Mouse (Mus musculus): ENCODE results near the gene Ngef. TPM values are rescaled to one million over a fixed set of nuclear protein-coding genes. Genes with fewer than 3 reads are reported as not detected.

Gene Ngef
- polyA plus RNA-seq (2012; rRNA removed): 38.1 and 39.3 TPM in 2 replicates

DNA sequence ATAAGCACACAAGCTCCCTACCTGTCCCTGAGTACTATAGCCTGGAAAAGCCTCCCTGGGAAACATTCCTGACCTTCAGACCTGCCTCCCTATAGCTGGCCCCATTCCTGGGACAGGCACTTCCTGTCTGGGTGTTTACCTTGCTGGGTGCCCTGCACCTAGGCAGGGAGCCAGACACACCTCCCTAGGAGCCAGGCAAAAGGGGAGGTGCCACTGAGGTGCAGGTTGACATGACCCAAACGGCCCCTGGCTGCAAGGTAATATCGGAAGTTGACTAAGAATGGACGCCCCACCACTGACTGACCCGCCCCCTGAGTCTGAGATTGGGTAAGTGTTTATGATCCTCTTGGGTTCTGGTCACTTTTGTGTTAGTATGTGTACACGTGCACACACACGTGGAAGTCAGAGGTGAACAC lies at the start of gene Ngef:
Ngef (minus strand) TSS at position 71 of the 416 bp plus-strand sequence.
- no peaks in the 10 kb centered on the region for H3K36me3 ChIP-seq (ENCODE audit: control insufficient read depth, insufficient read depth, low read length)
- H3K4me1 ChIP-seq (ENCODE audit: control insufficient read depth, insufficient read depth, low read length): peaks cover 13% of the 10 kb centered on the region
- H3K27me3 ChIP-seq (replicated peaks; ENCODE audit: control insufficient read depth, insufficient read depth, low read length): no peaks in the 10 kb centered on the region
- DNase-seq: peak; percentile 97
- TF ChIP-seq CTCF (conservative IDR thresholded peaks at IDR 0.05; ENCODE audit: insufficient read depth, insufficient read length, low read depth, low read length): no peak
- TF ChIP-seq POLR2A (IDR thresholded peaks at IDR 0.05; ENCODE audit: low read depth, low read length): no peak
- H3K4me3 ChIP-seq (ENCODE audit: insufficient read depth, low read depth, low read length): peak within 1 kb of the TSS; percentile 56
- peak within 1 kb of the TSS; percentile 99 for H3K27ac ChIP-seq (ENCODE audit: insufficient read depth, low read depth, low read length)
- WGBS: 32% methylated on average over 6 of the region's 6 CpGs

DNA sequence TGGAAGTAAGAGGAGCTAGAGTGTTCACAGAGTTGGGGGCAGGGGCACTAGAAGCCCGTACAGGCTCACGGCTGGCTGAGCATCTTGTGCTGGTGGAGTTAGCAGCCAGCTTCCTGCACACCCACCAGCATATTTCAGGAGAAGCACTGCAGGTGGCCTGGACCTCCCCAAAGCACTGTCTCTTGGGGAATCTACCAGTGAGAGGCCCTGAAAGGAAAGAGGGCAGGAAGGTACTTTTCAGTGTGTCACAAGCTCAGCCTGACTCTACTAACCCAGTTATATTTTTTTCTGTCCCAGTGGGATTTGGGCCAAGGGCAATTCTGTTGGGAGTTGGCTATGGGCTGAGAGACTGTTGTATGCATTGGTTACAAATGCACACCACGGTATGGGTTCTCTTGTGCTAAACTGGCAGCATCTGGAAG lies 48.2 kb upstream of the Ngef start:
- H3K27me3 ChIP-seq (replicated peaks; ENCODE audit: control insufficient read depth, insufficient read depth, low read length): no peaks in the 10 kb centered on the region
- H3K27ac ChIP-seq (ENCODE audit: insufficient read depth, low read depth, low read length): no peak overlapping the region
- peak overlapping the region; percentile 48; the same call in 1 of the 2 replicates for H3K4me3 ChIP-seq (ENCODE audit: insufficient read depth, low read depth, low read length)
- 45% methylated on average over 3 of the region's 3 CpGs for WGBS
- H3K36me3 ChIP-seq (ENCODE audit: control insufficient read depth, insufficient read depth, low read length): no peaks in the 10 kb centered on the region
- TF ChIP-seq POLR2A (IDR thresholded peaks at IDR 0.05; ENCODE audit: low read depth, low read length) (no peak), CTCF (conservative IDR thresholded peaks at IDR 0.05; ENCODE audit: insufficient read depth, insufficient read length, low read depth, low read length) (no peak)
- no peak for DNase-seq
- 0 out of 2 replicates have a peak, but pooled peaks cover 4% of the 10 kb centered on the region for H3K4me1 ChIP-seq (ENCODE audit: control insufficient read depth, insufficient read depth, low read length)

DNA sequence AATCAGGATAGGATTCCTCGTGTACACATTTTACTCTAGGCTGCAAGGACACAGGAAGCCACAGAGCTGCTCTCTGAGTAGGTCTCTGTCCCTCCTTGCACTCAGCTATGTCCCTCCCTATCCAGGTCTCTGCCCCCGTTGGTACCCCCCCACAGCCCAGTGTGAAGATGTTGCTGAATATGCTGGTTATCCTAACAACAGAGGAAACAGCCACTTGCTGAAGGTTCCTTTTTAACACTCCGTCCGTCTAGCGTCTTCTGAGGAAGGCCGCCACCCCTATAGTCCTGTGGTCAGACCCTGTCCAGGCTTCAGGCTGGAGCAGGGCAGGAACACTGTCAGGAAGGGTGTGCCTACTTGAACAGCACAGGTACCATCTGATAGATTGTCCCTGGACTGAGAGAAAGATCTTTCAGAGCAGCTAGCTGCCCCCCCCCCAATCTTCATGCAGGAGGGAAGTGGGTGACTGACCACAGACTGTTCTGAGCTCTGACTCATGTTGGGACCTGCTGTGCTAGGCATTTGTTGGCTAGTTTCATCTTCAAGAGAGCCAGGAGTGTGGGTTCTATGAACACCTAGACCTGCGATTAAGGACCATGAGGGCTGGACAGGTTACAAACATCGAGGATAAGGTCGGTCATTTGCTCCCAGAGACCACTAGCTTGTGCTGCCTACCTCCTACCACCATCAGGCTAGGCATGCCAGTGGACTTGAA lies 47.6 kb upstream of the Ngef start:
- Histone ChIP-seq H3K36me3 (ENCODE audit: control insufficient read depth, insufficient read depth, low read length) (no peaks in the 10 kb centered on the region), H3K4me1 (ENCODE audit: control insufficient read depth, insufficient read depth, low read length) (0 out of 2 replicates have a peak, but pooled peaks cover 4% of the 10 kb centered on the region), H3K27me3 (replicated peaks; ENCODE audit: control insufficient read depth, insufficient read depth, low read length) (no peaks in the 10 kb centered on the region), H3K27ac (ENCODE audit: insufficient read depth, low read depth, low read length) (peak overlapping the region; percentile 57), H3K4me3 (ENCODE audit: insufficient read depth, low read depth, low read length) (peak overlapping the region; percentile 48)
- WGBS: 65% methylated on average over 9 of the region's 9 CpGs
- DNase-seq: no peak
- TF ChIP-seq CTCF (conservative IDR thresholded peaks at IDR 0.05; ENCODE audit: insufficient read depth, insufficient read length, low read depth, low read length): no peak
- TF ChIP-seq POLR2A (IDR thresholded peaks at IDR 0.05; ENCODE audit: low read depth, low read length): no peak

DNA sequence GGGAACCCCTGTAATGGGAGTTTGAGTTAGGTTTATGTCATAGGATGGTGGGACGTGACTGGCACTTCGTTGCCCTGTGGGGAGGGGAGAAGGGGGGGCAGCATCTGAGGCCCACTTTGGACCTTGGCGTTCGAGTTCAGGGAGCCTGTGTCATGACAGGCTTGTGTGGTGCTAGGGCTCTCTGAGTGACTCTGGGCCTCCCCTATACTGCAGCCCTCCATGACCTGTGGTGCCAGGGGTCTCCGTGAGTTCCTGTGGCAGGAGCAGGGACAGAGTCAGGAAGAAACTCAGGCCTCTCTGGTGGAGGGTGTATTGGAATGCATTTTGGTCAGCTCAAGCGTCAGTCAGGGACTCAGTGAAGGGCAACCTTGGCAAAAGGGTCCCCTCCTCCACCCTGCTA lies 47.0 kb upstream of the Ngef start:
- no peaks in the 10 kb centered on the region for H3K27me3 ChIP-seq (replicated peaks; ENCODE audit: control insufficient read depth, insufficient read depth, low read length)
- WGBS: 62% methylated on average over 6 of the region's 6 CpGs
- peak overlapping the region; percentile 57 for H3K27ac ChIP-seq (ENCODE audit: insufficient read depth, low read depth, low read length)
- H3K4me3 ChIP-seq (ENCODE audit: insufficient read depth, low read depth, low read length): peak overlapping the region; percentile 48
- no peaks in the 10 kb centered on the region for H3K36me3 ChIP-seq (ENCODE audit: control insufficient read depth, insufficient read depth, low read length)
- H3K4me1 ChIP-seq (ENCODE audit: control insufficient read depth, insufficient read depth, low read length): 0 out of 2 replicates have a peak, but pooled peaks cover 4% of the 10 kb centered on the region
- no peak for DNase-seq
- no peak for TF ChIP-seq CTCF (conservative IDR thresholded peaks at IDR 0.05; ENCODE audit: insufficient read depth, insufficient read length, low read depth, low read length)
- no peak for TF ChIP-seq POLR2A (IDR thresholded peaks at IDR 0.05; ENCODE audit: low read depth, low read length)

DNA sequence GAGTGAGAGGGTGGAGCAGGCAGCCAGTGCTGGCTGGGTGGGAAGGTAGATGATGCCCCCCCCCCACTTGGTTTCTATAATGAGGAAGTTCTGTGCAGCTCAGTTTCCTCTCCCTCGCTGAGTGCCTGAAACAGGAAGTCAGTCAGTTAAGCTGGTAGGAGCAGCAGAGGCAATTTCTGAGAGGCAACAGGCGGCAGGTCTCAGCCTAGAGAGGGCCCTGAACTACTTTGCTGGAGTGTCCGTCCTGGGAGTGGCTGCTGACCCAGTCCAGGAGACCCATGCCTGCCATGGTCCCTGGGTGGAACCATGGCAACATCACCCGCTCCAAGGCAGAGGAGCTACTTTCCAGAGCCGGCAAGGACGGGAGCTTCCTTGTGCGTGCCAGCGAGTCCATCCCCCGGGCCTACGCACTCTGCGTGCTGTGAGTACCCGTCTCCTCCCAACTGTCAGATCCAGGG lies 46.6 kb upstream of the Ngef start, which contains the start of gene Inpp5d:
Inpp5d (plus strand) TSS at position 102 of the 458 bp plus-strand sequence.
- WGBS: 58% methylated on average over 12 of the region's 12 CpGs
- TF ChIP-seq CTCF (conservative IDR thresholded peaks at IDR 0.05; ENCODE audit: insufficient read depth, insufficient read length, low read depth, low read length) (no peak), POLR2A (IDR thresholded peaks at IDR 0.05; ENCODE audit: low read depth, low read length) (no peak)
- peak; percentile 61 for DNase-seq
- 0 out of 2 replicates have a peak, but pooled peaks cover 4% of the 10 kb centered on the region for H3K4me1 ChIP-seq (ENCODE audit: control insufficient read depth, insufficient read depth, low read length)
- H3K36me3 ChIP-seq (ENCODE audit: control insufficient read depth, insufficient read depth, low read length): no peaks in the 10 kb centered on the region
- peak within 1 kb of the TSS; percentile 48 for H3K4me3 ChIP-seq (ENCODE audit: insufficient read depth, low read depth, low read length)
- H3K27me3 ChIP-seq (replicated peaks; ENCODE audit: control insufficient read depth, insufficient read depth, low read length): no peaks in the 10 kb centered on the region
- H3K27ac ChIP-seq (ENCODE audit: insufficient read depth, low read depth, low read length): peak within 1 kb of the TSS; percentile 57

DNA sequence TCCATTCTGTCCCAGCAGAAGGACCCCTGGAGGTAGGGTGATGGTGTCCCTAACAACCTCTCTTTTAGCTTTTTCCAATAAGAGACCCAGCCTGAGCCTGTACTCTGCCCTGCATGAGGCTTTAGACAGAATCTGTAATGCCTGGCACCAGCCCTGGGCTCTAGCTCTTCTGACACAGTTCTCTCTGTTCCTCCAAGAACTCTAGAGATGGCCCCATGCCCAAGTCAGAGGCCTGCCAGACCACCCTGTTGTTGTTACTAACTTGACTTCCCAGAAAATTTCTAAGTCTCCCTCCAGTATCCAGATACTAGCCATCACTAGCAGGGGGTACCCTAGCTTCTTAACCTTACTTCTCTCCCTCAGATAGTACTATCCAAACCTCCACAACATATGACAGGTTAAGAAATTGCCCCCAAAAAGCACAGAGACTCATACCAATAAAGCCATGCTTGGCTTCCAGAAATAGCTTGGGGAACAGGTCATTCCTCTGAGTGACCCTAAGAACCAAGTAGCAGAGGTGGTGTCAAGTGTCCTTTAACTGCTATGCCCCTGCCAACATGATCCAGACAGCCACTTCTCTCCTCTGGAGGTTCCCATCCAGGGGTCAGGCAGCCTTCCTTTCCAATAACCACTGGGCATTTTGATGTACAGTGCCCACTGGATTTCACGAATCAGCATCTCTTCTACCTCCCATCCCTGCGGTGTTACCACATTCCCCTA lies 41.1 kb upstream of the Ngef start:
- H3K4me1 ChIP-seq (ENCODE audit: control insufficient read depth, insufficient read depth, low read length): no peaks in the 10 kb centered on the region
- TF ChIP-seq CTCF (conservative IDR thresholded peaks at IDR 0.05; ENCODE audit: insufficient read depth, insufficient read length, low read depth, low read length): no peak
- no peak for TF ChIP-seq POLR2A (IDR thresholded peaks at IDR 0.05; ENCODE audit: low read depth, low read length)
- no peak for DNase-seq
- no peaks in the 10 kb centered on the region for H3K36me3 ChIP-seq (ENCODE audit: control insufficient read depth, insufficient read depth, low read length)
- 75% methylated on average over 2 of the region's 2 CpGs for WGBS
- no peak overlapping the region for H3K4me3 ChIP-seq (ENCODE audit: insufficient read depth, low read depth, low read length)
- no peaks in the 10 kb centered on the region for H3K27me3 ChIP-seq (replicated peaks; ENCODE audit: control insufficient read depth, insufficient read depth, low read length)
- H3K27ac ChIP-seq (ENCODE audit: insufficient read depth, low read depth, low read length): no peak overlapping the region
